Mouse (Mus musculus): ENCODE results near the gene Trf. TPM values are rescaled to one million over a fixed set of nuclear protein-coding genes. Genes with fewer than 3 reads are reported as not detected.
A peak's percentile ranks its signal among the peaks of the same experiment; 100 is the strongest.

The Trf gene
- total RNA-seq, 2 experiments from 2014 or later, result 7.9 to 10.8 TPM

GRCm38 (mm10) chr9:103226806-103227205 is 3.4 kb downstream of the Trf start:
- intact Hi-C loops (cut with DNase I), result loop anchor here (5.0 kb wide), 1 partner anchor 75 kb away; no protein-coding TSS in a partner anchor
- DNase-seq, result no peak

- DNase-seq, result no peak
- intact Hi-C loops (cut with DNase I), result loop anchor here (5.0 kb wide), 1 partner anchor 77 kb away; no protein-coding TSS in a partner anchor
These were observed 4.8 kb downstream of the Trf start for GRCm38 (mm10) chr9:103225464-103225863.

GRCm38 (mm10) chr9:103224721-103225120 is 5.5 kb downstream of the Trf start:
- intact Hi-C loops (cut with DNase I), result loop anchor here (5.0 kb wide), 1 partner anchor 78 kb away; no protein-coding TSS in a partner anchor
- no peak for DNase-seq

GRCm38 (mm10) chr9:103214281-103214680 is 16.0 kb downstream of the Trf start:
- DNase-seq, result no peak
- intact Hi-C loops (cut with DNase I), result loop anchor here (10.0 kb wide), 1 partner anchor 251 kb away; no protein-coding TSS in a partner anchor

GRCm38 (mm10) chr9:103213631-103214030 is 16.6 kb downstream of the Trf start:
- DNase-seq, result no peak
- intact Hi-C loops (cut with DNase I), result loop anchor here (10.0 kb wide), 1 partner anchor 251 kb away; no protein-coding TSS in a partner anchor

- intact Hi-C loops (cut with DNase I), result loop anchor here (10.0 kb wide), 1 partner anchor 252 kb away; no protein-coding TSS in a partner anchor
- no peak for DNase-seq
These were observed 17.4 kb downstream of the Trf start for GRCm38 (mm10) chr9:103212654-103213420.

GRCm38 (mm10) chr9:103208802-103209423 is 21.3 kb downstream of the Trf start:
- DNase-seq, result no peak
- intact Hi-C loops (cut with DNase I), result no loop called here

- intact Hi-C loops (cut with DNase I), result loop anchor here (2.0 kb wide), 1 partner anchor 95 kb away; no protein-coding TSS in a partner anchor
- peak; percentile 27 to 43 for DNase-seq
These were observed 22.4 kb downstream of the Trf start for GRCm38 (mm10) chr9:103207846-103208245.

GRCm38 (mm10) chr9:103205786-103206185 is 24.5 kb downstream of the Trf start:
- no peak for DNase-seq

GRCm38 (mm10) chr9:103201561-103202260 is 28.5 kb downstream of the Trf start, which contains the start of gene Srprb:
Gene Srprb, minus strand, starts transcription at chr9:103202137.
- intact Hi-C loops (cut with DNase I), result no loop called here
- peak; percentile 88 to 90 for DNase-seq

More at GRCm38 (mm10) chr9:103205786-103206185, 24.5 kb downstream of the Trf start:
- intact Hi-C loops (cut with DNase I), result loop anchor here (2.0 kb wide), 1 partner anchor 97 kb away; no protein-coding TSS in a partner anchor

GRCm38 (mm10) chr9:103188416-103188815 is 41.8 kb downstream of the Trf start:
- DNase-seq, result no peak
- intact Hi-C loops (cut with DNase I), result no loop called here

- DNase-seq, result peak in 1 of 2 experiments; percentile 16
- intact Hi-C loops (cut with DNase I), result no loop called here
These were observed 43.5 kb downstream of the Trf start for GRCm38 (mm10) chr9:103186747-103187146.

GRCm38 (mm10) chr9:103185946-103186345 is 44.3 kb downstream of the Trf start:
- intact Hi-C loops (cut with DNase I), result no loop called here
- no peak for DNase-seq

- no peak for DNase-seq
- intact Hi-C loops (cut with DNase I), result no loop called here
These were observed 45.4 kb downstream of the Trf start for GRCm38 (mm10) chr9:103184855-103185254.

GRCm38 (mm10) chr9:103181886-103182285 is 48.4 kb downstream of the Trf start:
- intact Hi-C loops (cut with DNase I), result no loop called here

GRCm38 (mm10) chr9:103180807-103181565 is 49.3 kb downstream of the Trf start:
- intact Hi-C loops (cut with DNase I), result no loop called here
- peak; percentile 56 to 68 for DNase-seq

More at GRCm38 (mm10) chr9:103181886-103182285, 48.4 kb downstream of the Trf start:
- no peak for DNase-seq

GRCm38 (mm10) chr9:103180303-103180702 is 49.9 kb downstream of the Trf start:
- DNase-seq, result peak; percentile 57 to 64
- intact Hi-C loops (cut with DNase I), result no loop called here

GRCm38 (mm10) chr9:103175692-103176091 is 54.6 kb downstream of the Trf start:
- no peak for DNase-seq
- intact Hi-C loops (cut with DNase I), result no loop called here

GRCm38 (mm10) chr9:103174771-103175519 is 55.3 kb downstream of the Trf start:
- no peak for DNase-seq
- intact Hi-C loops (cut with DNase I), result no loop called here

Measured in gastrocnemius, postnatal 36 days (tissue).